Mouse (Mus musculus) ES-Bruce4 (cell line): Measurements from ENCODE around the gene Tcf7. TPM values are rescaled to one million over a fixed set of nuclear protein-coding genes. Genes with fewer than 3 reads are reported as not detected.

ENCODE experiments used
- H3K27ac ChIP-seq: 2 replicates; pipeline ENCODE4 v1.5.1; 2012; ENCODE audit warnings: low read length, inconsistent platforms; ENCODE audit not compliant: insufficient read depth
- H3K27me3 ChIP-seq: 2 replicates; pipeline ENCODE4 v1.6.1; 2012; ENCODE audit warnings: mild to moderate bottlenecking, low read length, inconsistent platforms; ENCODE audit not compliant: control insufficient read depth, poor library complexity, insufficient read depth, severe bottlenecking
- H3K36me3 ChIP-seq: 2 replicates; pipeline ENCODE4 v1.6.1; 2012; ENCODE audit warnings: inconsistent platforms, mild to moderate bottlenecking, low read length, moderate library complexity; ENCODE audit not compliant: control insufficient read depth, poor library complexity, insufficient read depth, severe bottlenecking
- H3K4me1 ChIP-seq: one replicate; pipeline ENCODE4 v1.8.1; 2011; ENCODE audit warnings: low read length; ENCODE audit not compliant: control insufficient read depth, insufficient read depth
- H3K4me3 ChIP-seq: 2 replicates; pipeline ENCODE4 v1.5.1; 2011; ENCODE audit warnings: low read depth, mild to moderate bottlenecking, low read length
- H3K9ac ChIP-seq: 2 replicates; pipeline ENCODE4 v1.6.1; 2012; ENCODE audit warnings: low read depth, mild to moderate bottlenecking, inconsistent platforms; ENCODE audit not compliant: poor library complexity, severe bottlenecking
- H3K9me3 ChIP-seq: replicated peaks from 2 replicates; pipeline ENCODE4 v1.6.1; 2012; ENCODE audit warnings: mild to moderate bottlenecking, low read length, inconsistent platforms; ENCODE audit not compliant: control insufficient read depth, poor library complexity, insufficient read depth, severe bottlenecking
- CTCF ChIP-seq: IDR thresholded peaks from one replicate; pipeline ENCODE4 v1.8.1; 2011; ENCODE audit warnings: low read depth, low read length
- EP300 ChIP-seq: IDR thresholded peaks from 2 replicates; pipeline ENCODE4 v1.6.1; 2011; ENCODE audit warnings: low read depth, low read length; ENCODE audit not compliant: insufficient read depth
- POLR2A ChIP-seq: IDR thresholded peaks from one replicate; pipeline ENCODE4 v1.8.1; 2011; ENCODE audit warnings: low read length; ENCODE audit not compliant: insufficient read depth
- polyA plus RNA-seq: library from polyadenylated mRNA; stranded (reverse); fragments of >200 nt; gene quantifications from 2 replicates; pipeline ENCODE4 v1.2.4, GENCODE M21; 2011; ENCODE audit warnings: low read depth; ENCODE audit not compliant: missing spikeins, insufficient read depth, insufficient read length

The Tcf7 gene
- polyA plus RNA-seq, 1 experiment, result 68.6 TPM

DNA sequence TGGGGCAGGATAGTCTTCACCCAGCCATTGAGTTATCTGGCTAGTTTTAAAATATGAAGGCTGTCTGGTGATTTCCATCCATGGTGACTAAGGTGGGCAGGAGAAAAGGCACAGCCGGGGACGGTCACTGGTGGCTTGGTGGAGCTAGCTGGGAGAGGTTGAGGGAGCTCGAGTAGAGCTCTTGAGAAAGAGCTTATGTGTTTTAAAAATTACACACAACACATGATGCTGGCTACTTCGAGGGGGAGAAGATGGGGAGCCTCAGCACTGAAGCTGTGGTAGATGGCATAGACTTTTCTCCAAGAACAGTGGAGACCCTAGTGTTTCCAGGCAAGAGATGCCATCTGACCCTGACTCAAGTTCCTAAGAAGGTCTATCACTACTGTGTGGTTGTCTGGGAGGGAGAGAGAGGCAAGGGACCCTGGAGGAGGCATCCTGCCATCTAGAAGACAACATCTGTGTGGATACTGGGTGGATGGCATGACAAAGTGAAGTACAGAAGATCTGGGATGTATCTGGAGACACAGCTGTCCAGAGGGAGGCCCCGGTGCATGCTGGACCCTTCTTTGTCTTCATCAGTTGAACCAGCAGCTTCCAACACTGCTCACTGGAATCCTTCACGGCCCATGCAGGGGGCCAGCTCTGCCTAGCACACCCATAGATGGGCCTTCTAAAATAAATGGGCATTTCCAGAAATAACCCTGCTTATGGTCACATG is 5.2 kb downstream of the Tcf7 start:
- H3K36me3 ChIP-seq, result 0 out of 2 replicates have a peak, but pooled peaks cover 5% of the 10 kb centered on the region
- no peaks in the 10 kb centered on the region for H3K9me3 ChIP-seq
- no peak overlapping the region for H3K4me3 ChIP-seq
- no peak overlapping the region for H3K27ac ChIP-seq
- H3K9ac ChIP-seq, result no peak overlapping the region
- H3K27me3 ChIP-seq, result no peaks in the 10 kb centered on the region
- no peak for TF ChIP-seq POLR2A
- TF ChIP-seq EP300, result no peak
- no peak for TF ChIP-seq CTCF
- no peaks in the 10 kb centered on the region for H3K4me1 ChIP-seq

GRCm38 (mm10) chr11:52276961-52277391 is 5.8 kb downstream of the Tcf7 start:
- Histone ChIP-seq H3K36me3 (0 out of 2 replicates have a peak, but pooled peaks cover 5% of the 10 kb centered on the region), H3K9ac (no peak overlapping the region), H3K9me3 (no peaks in the 10 kb centered on the region), H3K4me3 (no peak overlapping the region), H3K4me1 (no peaks in the 10 kb centered on the region), H3K27ac (no peak overlapping the region), H3K27me3 (no peaks in the 10 kb centered on the region)
- no peak for TF ChIP-seq EP300
- TF ChIP-seq CTCF, result no peak
- TF ChIP-seq POLR2A, result no peak

DNA sequence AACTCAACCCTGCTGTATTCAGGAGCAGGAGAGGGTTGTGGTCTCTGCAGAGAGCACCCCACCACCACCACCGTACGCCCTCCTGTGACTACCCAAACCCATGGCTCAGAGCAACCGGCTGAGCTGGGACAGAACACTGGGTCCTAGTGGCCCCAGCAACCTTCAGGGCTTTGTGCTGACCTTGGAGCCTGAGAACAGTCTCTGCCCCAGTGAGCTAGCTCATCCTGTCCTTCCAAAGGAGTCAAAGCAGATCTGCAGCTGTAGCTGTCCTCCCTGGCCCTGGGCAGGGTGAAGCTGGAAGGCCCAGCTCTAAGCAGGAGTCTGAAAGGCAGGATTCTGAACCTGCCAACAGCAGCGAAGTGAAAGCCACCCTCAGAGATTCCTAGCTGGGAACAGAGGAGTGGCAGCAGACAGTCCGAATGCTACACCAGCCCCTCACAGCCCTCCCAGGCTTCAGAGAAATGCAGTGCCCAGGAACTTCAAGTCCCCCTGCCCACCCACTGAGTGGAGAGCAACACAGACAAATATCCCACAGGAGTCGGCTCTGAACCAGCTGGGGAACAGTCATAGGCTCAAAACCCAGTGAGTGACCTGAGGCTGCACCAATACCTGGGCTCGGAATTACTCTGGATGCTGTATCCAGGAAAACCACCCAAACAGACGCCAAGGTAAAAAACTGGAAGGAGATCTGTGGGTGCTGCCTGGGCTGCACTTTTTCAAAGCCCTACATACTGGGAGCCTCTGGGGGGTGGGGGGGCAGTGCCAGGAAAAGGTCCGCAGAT is 6.8 kb downstream of the Tcf7 start:
- no peaks in the 10 kb centered on the region for H3K4me1 ChIP-seq
- no peaks in the 10 kb centered on the region for H3K27me3 ChIP-seq
- TF ChIP-seq POLR2A, result no peak
- TF ChIP-seq CTCF, result no peak
- TF ChIP-seq EP300, result no peak
- H3K27ac ChIP-seq, result no peak overlapping the region
- no peaks in the 10 kb centered on the region for H3K9me3 ChIP-seq
- 0 out of 2 replicates have a peak, but pooled peaks cover 5% of the 10 kb centered on the region for H3K36me3 ChIP-seq
- no peak overlapping the region for H3K9ac ChIP-seq
- no peak overlapping the region for H3K4me3 ChIP-seq

DNA sequence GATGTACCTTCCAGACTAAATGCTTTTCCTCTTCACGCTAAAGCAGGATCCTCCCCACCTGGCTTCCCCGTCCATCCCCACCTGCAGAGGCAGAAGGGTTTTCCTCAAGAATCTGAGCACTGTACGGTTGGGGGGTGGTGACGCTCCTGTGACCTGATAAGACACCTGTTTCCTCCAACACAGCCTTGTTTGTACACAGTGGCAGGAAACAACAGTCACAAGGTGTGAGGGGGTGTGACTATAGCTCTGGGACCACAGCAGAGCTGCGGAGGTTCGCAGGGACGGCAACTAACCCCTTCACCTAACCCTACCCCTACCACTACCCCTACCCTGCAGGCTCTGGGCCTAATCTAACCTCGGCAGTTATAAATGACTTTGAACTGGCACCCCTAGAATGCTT is 7.4 kb downstream of the Tcf7 start:
- no peaks in the 10 kb centered on the region for H3K9me3 ChIP-seq
- no peak overlapping the region for H3K4me3 ChIP-seq
- H3K4me1 ChIP-seq, result no peaks in the 10 kb centered on the region
- no peak for TF ChIP-seq CTCF
- no peak for TF ChIP-seq EP300
- TF ChIP-seq POLR2A, result no peak
- no peak overlapping the region for H3K27ac ChIP-seq
- no peak overlapping the region for H3K9ac ChIP-seq
- H3K36me3 ChIP-seq, result 0 out of 2 replicates have a peak, but pooled peaks cover 5% of the 10 kb centered on the region
- no peaks in the 10 kb centered on the region for H3K27me3 ChIP-seq

DNA sequence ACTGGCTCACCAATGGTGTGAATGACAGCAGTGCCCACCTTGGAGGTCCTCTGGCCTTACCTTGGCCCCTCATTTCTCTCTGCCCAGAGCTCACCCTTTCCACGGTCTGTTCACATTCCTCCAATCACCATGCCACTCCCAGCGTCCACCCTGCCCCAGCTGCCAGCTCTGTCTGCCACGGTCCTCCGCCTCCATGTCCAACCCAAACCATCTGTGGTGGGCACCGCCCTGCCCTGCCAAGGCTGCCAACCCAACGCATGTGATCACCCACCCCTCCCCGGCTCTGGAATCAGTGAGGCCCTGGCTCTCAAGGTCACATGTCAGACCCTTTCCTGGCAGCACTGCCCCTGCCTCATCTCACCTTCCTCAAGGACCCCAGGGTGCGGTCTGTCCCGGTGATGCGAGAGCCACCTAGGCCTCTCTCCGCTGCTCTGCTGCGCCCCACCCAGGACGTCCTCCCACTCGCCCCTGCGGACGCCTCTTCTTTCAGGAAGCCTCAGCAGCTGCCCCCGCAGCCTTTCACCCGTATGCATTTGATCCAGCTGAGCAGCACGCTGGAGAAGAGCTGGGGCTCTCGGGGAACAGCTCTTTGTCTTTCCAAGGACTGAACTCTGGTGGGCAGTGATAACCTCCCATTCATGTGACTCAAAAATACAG is 8.2 kb downstream of the Tcf7 start:
- H3K9ac ChIP-seq, result no peak overlapping the region
- no peaks in the 10 kb centered on the region for H3K9me3 ChIP-seq
- no peak for TF ChIP-seq EP300
- no peak for TF ChIP-seq CTCF
- TF ChIP-seq POLR2A, result no peak
- 0 out of 2 replicates have a peak, but pooled peaks cover 5% of the 10 kb centered on the region for H3K36me3 ChIP-seq
- H3K4me3 ChIP-seq, result no peak overlapping the region
- no peak overlapping the region for H3K27ac ChIP-seq
- no peaks in the 10 kb centered on the region for H3K27me3 ChIP-seq
- H3K4me1 ChIP-seq, result no peaks in the 10 kb centered on the region
